Mouse (Mus musculus): Measurements from ENCODE around the gene Ednra. TPM values are rescaled to one million over a fixed set of nuclear protein-coding genes. Genes with fewer than 3 reads are reported as not detected.

Ednra gene
- polyA plus RNA-seq (2012; rRNA removed) = 5.2 and 5.9 TPM in 2 replicates

DNA sequence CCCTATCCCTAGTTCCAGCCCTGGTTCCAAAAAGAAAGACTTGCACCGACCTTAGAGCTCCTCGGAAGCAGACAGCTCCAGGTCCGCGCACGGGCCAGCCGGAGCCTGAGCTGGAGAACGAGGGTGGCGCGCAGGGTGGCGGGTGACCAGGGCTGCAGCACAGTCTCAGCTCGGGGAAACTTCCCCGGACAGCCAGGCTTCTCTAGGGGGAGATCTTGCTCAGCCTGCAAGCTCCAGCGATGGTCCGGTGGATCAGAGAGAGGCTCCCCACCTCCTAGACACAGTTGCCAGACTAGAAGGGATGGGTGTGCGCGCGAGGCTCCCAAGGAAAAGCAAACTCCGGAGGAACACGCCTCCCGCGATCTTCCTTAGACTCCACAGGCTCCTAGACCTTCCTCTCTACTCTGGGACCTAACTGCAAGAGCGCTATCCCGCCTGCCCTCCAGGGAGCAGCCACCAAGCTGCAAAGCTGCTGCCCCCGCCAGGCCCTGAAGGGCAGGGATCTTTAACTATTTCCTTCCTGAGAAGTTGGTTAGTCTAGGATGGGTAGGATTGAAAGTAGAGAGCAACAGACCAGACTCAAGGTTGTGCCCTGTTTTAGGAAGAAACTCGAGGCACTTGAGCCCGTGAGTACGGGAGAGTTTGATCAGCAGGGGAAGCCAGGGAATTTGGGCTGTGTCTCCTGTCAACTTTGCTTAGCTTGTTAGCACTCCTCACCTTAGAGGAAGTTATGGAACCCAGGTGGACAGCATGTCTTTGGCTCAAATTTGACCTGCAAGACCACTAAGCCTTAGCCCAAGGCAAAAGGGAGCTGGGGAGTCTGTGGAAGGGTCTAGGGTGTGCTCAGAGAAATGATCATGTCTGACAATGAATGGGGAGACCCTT lies at the start of gene Ednra:
Ednra (minus strand) TSS at position 419 of the 885 bp plus-strand sequence.
- peak in 1 of 2 experiments; percentile 19 for DNase-seq (ENCODE audit: extremely low spot score in 1 of 2, low spot score in 1 of 2)

DNA sequence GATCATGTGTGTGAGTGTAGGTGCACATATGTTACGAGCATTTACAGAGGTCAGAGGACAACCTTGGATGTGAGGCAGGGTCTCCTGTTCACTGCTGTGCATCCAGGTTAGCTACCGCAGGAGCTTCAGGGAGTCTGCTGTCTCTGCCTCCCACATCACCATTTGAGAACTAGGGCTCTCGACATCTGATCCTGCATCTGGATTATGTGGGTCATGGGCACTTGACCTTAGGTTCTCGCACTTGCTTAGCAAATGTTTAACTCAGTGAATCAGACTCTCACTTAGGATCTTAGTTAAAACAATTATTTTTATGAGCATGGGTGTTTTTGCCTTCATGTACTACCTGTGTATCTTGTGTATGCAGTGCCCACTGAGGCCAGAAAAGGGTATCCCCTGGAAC lies 49.6 kb upstream of the Ednra start:
- DNase-seq (ENCODE audit: extremely low spot score in 1 of 2, low spot score in 1 of 2) = no peak

DNA sequence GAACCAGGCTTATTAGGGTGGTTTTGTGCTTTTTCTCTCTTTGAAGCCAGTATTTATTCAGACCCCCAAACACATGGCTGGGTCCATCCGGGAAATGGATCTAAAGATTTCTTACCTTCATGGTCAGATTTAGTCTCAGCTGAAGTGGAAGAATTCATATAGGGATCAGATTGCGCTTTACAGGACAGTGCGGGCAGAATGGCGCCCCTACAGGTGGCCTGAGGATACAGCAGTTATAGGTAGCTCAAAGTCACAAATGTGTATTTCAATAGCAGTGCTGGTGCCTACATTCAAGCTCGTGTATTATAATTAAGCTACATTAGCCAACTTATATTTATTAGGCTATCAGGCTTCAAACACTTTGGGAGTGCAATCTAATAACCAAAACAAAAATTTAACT lies 49.0 kb upstream of the Ednra start:
- DNase-seq (ENCODE audit: extremely low spot score in 1 of 2, low spot score in 1 of 2) = no peak

DNA sequence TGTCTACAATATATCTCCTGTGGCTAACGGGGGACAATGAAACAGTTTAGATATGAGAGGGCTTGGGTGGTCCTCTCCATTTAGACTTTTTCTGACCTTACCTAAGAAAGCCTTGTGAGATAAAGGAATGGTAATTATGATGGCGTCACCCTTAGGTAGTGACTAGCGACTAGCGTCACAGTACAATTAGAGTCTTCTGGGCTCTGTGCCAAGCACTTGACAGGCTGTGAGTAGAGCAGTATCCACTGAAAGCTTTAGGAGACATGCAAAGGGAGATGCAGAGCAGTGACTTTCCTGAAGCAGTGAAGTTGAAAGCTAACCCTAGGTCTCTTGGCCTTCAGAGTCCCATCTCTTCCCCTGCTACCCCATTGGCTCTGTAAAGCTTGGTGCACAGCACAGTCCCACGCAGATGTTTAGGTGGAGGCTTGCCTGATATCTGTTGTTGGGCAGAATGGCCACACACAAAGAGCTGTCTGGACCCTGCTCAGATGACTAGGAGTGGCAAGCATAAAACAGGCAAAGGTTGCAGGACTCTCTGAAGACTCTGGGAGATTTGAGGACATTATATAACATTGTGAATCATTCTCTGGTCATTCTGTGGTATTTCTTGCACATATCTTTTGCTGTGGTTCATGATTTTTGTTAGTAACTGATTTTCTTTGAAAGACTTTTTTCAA lies 48.1 kb upstream of the Ednra start:
- peak in 1 of 2 experiments; percentile 31 for DNase-seq (ENCODE audit: extremely low spot score in 1 of 2, low spot score in 1 of 2)

DNA sequence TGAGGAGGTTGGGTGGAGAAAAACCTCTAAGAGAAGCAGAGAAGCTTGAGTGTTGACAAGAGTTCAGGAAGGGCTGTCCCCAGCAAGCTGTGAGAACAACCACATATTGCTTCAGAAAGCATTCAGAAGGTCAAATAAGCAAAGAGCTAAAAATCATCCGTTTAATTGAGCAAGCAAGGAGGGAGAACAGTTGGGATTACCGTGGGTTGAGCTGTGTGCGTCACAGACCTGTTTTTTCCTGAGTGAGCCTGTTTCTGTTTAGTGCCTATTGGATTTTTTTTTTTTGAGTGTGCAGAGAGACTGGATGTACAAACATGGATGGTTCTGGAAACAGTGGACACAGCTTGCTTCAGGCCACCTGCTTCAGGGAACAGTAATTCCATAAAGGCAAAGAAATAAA lies 46.7 kb upstream of the Ednra start:
- DNase-seq (ENCODE audit: extremely low spot score in 1 of 2, low spot score in 1 of 2) = peak in 1 of 2 experiments; percentile 2

DNA sequence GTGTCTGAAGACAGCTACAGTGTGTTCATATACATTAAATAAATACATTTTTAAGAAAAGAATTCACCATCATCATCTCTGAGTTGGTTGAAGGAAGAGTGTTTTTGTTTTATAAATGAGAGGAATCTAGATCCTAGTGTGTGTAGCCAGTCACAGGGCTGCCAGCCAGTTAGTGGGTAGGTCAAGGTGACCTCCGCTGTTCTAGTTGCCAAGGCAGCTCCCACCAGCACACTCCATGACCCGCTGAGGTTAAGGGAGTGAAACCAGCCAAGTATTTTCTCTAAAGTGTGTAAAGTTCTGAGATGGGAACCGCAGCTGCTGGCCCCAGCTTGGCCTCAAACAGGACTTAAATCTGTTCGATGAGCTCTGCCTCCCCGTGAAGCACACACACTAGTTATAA lies 44.7 kb upstream of the Ednra start:
- no peak for DNase-seq (ENCODE audit: extremely low spot score in 1 of 2, low spot score in 1 of 2)

DNA sequence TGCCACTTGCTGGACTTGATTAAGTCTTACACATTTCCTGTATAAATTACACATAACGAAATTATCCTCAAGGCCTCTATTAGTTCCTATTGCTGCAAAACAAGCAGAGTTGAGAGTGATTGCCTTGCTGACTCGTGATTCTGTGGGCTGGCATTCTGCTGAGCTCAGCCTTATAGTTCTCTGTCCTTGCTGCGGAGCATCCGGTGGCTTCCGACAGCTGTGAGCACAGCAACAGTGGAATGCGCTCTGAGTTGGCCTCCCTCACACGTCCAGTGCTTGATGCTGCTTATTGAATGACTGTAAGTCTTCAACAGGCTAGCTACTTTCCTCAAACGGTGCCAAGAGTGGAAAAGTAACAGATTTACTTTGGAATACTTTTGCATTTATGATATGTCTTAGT lies 40.0 kb upstream of the Ednra start:
- DNase-seq (ENCODE audit: extremely low spot score in 1 of 2, low spot score in 1 of 2) = no peak

DNA sequence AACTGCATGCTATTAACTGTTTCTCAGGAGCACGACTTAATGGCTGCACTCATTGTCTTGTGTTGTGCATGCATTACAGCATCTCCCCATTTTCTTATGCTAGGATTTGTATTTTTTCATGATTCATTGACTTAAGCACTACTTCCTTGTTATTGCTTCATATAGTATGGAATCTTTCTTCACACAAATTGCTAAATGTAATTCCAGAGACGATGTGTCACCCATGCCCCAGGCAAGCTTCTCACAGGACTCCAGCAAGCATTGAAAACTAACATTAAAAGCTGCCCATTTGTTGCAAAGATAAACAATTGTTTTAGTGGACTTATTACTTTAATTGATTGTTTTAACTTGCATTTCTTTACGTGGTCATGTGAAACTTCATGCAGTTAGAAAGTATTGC lies 38.7 kb upstream of the Ednra start:
- DNase-seq (ENCODE audit: extremely low spot score in 1 of 2, low spot score in 1 of 2) = no peak

DNA sequence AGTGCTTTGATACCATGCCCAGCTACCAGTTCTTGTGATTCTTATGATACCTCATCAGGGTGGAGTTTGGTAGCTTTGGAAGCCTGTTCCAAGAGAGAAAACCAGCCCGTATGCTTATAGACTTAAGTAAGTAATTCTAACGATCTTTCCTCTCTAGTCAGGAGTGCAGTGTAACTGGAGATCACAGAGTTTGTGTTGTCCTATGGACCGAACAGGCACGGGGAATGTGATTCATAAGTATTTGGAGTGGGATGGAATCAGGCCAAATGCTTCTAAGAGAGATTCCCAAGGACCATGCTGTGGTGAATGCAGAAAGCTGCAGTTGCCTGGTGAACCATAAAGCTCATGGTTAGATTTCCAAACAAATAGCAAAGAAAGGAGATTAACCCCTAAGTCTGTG lies 31.2 kb upstream of the Ednra start:
- no peak for DNase-seq (ENCODE audit: extremely low spot score in 1 of 2, low spot score in 1 of 2)

DNA sequence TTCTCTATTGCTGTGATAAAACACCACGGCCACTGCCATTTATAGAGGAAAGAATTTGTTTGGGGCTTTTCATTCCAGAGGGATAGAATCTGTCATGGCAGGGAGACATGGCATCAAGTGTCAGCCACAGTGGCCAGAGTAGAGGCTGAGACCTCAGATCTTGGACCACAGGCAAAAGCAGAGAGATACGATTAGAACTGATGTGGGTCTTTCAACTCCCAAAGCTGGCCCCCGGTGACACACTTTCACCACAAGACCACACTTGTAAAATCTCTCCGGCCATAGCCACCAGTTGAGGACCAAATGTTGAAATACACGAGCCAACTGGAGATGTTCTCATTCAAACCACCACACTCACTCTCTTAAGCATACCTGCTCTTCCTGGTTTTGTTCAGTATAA lies 29.5 kb upstream of the Ednra start:
- DNase-seq (ENCODE audit: extremely low spot score in 1 of 2, low spot score in 1 of 2) = no peak

DNA sequence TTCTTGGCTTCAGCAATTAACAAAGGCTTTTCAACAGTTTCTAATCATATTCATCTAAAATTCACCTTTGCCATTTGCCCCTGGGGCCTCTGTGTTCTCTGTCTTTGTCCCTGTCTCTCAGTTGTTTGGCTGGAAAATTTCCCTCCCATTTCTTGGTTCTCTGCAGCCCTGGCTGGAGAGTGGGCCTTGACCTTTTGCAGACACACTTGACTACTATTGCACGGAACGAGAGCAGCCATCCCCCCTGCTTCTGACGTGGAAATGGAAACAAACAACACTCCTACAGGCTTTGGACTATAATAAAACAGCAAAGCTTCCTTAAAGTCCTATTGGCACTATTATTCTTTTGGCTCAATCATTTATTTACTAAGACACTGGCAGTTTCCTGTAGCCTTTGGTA lies 27.8 kb upstream of the Ednra start:
- DNase-seq (ENCODE audit: extremely low spot score in 1 of 2, low spot score in 1 of 2) = no peak

DNA sequence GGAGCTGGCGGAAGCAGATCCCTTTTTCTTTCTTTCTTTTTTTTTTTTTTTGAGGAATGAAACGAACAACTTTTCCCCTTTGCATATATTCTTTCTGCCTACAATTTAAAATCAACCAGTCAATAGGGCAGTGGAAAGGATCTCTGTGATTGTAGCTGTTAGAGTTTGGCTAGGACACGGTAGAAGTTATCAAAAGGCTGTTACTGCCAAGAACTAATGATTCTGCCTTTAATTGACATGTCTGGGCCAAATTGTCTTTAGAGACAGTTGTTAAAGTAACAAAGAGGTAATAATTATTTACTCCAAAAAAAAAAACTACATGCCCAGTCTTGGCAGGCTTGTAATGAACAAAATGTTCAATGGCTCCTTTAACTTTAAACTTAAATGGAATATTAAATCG lies 26.1 kb upstream of the Ednra start:
- DNase-seq (ENCODE audit: extremely low spot score in 1 of 2, low spot score in 1 of 2) = no peak

DNA sequence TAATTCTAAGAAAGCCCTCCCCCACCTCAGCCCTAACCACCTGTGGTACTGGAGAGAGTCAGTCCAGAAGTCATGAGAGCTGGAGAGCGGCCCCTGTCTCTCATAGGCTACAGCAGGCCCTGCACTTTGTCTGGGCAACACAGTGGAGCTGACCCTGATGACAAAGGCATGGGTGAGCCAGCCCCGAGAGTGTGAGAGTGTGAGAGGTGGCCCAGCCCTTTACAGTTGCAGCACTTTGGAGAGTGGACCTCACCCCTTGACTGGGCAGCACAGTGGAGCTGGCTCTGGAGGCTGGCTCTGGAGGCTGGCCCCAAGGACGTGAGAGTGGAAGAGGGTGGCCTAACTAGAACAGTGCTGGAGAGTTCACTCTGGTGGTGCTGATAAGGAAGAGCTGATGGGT lies 20.2 kb upstream of the Ednra start:
- no peak for DNase-seq (ENCODE audit: extremely low spot score in 1 of 2, low spot score in 1 of 2)

DNA sequence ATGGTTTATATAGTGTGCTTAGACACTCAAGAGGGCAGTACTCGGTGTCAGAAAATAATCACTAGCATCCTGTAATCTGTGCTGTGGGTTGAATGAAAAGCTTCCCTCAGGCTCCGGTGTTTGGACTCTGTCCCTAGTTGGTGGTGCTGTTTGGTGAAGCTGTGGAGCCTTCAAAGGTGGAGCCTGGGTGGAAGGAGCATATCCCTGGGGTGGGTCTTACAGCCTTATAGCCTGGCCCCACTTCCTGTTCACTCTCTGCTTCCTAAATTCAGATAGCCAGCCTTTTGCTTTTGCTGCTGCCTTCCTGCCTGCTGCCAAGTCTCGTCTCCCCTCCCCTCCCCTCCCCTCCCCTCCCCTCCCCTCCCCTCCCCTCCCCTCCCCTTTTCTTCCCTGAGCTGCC lies 18.1 kb upstream of the Ednra start:
- DNase-seq (ENCODE audit: extremely low spot score in 1 of 2, low spot score in 1 of 2) = no peak

DNA sequence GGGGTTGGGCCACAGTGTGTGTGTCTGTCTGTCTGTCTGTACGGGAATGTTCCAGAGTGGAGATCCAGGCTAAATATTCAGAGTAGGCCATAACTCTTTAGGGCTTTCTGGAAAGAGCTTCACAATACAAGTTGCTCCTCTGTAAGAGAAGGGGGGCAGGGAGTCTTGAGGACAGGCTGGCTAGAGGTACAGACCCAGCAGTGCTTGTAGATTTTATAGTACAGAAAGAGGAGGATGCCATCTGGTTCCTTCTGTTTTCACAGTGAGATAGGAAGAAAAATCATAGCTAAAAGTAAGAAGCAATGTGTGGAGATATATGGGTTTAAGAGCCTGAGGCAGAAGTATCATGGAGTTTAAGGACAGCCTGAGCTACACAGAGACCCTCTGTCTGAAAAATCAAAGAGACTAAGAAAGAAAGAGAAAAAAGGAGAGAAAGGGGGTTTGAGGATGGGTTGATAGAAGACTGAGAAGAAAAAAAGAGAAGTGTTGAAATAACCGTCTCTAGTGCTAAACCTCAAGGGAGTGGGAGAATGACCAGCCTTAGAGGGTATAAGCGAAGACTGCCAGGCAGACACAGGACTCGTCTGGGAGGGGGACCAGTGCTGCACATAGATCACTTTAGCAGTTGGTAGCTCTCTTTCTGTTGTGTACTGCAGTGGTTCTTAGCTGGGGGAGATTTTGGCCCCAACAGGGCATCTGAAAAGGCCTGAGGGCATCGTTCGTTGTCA lies 16.9 kb upstream of the Ednra start:
- DNase-seq (ENCODE audit: extremely low spot score in 1 of 2, low spot score in 1 of 2) = peak; percentile 14 to 53

DNA sequence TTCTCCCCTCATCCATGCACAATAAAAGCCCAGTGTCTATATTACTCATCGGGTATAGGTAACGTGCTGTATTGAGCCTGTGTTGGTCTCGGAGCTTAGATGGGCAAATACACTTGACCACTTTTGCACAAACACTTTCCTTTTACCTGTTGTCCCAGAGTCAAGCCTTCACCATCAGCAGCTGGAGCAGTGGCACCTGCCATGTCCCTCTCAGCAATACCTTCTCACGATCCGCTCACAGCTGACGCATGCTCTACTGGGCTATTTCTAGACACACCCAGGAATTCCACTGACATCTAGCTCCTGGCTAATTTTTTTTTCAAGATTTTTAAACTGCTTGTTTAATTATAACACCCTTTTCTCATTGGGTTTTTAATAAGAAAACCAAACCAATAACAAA lies 14.2 kb upstream of the Ednra start:
- no peak for DNase-seq (ENCODE audit: extremely low spot score in 1 of 2, low spot score in 1 of 2)

DNA sequence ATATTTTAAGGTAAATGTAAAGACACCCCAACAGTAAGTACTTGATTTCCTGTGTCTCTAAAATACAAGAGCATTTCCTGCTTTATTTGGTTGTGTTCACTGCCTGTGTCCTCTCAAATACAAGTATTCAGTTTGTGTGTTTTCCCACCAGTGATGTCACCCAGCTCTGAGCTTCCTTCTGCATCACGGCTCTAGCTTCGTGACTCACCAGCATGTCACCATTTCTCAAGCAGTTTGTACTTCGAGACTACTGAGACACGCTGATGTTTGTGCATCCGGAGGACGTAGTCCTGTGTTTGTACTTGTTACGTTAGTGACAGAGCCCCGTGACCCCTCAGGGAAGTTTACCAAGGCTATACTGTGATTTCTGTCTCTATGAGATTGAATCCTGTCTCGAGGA lies 13.1 kb upstream of the Ednra start:
- DNase-seq (ENCODE audit: extremely low spot score in 1 of 2, low spot score in 1 of 2) = no peak

DNA sequence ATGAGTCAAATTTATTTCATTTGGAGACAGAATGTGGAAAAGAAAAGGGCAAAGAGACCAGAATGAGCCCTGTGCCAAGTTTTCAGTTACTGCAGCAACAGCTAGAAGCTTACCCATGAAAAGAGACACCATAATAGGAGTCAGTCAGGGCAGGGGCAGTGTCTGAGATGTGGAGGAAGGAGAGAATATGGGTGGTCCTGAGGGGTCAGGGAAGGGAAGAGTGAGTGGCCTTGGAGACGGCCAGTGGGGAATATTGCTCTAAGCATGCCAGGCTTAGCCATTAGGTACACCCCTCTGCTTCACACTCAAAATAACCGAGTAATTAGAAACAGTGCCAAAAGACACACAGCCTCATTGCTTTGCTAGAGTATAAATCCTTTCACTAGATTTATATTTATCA lies 9.5 kb upstream of the Ednra start:
- DNase-seq (ENCODE audit: extremely low spot score in 1 of 2, low spot score in 1 of 2) = no peak

DNA sequence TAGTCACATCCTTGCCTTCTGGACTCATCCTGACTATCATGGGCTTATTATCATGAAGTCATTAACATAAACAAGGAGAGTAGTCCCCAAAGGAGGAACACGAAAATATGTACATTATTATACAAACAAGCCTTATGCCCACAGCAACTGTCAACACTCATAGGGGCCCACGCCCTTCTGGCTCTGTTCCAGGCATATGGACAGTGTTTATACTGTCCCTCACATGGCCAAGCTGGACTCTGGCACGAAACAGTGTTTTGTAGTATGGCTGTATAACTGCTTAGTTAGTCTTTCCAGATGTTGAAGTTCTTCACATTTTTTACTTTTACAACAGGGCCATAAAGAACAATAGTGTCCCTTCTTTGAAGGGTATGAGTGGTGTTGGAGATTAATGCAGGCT lies 8.7 kb upstream of the Ednra start:
- DNase-seq (ENCODE audit: extremely low spot score in 1 of 2, low spot score in 1 of 2) = no peak

DNA sequence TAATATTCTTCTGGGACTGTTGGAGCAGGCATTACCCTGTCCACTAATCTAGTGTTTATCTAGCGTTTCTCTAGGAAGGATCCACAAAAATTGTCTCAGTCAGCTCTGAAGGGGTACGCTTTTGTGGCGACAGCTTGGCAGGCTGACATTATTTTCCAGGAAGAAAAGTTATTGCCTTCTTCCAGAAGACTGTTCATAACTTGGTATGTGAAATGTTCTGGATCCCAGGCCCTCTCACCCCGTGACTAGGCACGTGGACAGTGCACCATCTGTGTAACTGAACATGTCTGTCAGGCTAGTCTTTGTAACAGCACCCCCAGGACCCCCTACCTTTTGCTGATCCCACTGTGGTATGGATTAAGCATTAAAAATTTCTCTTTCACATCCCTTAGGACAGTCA lies 1.1 kb upstream of the Ednra start:
- no peak for DNase-seq (ENCODE audit: extremely low spot score in 1 of 2, low spot score in 1 of 2)

DNA sequence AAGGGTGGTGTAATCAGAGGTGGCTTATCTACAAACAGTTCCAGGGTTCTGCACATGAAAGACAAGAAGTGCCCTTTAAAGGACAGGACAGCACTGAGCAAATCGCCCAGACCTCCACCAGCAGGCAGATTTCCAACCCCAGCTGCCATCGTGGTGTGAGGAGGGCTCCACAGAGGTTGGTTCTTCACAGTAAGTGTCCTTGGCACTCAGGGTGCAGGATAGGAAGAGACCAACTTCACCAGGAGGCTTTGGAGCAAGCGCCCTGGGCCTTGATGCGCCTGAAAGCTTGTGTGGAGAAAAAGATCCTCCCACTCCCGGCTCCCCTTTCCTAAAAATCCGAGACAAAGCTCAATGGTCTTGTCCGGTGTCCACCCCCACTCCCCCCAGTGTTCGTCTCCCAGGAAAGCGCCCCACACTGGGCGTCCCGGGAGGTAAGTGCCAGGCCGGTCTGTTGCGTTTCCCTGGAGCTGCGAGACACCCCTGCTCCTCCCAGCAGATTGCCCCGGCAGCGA lies 674 bp downstream of the Ednra start:
- no peak for DNase-seq (ENCODE audit: extremely low spot score in 1 of 2, low spot score in 1 of 2)
